ENCODE assay signal across 8 mouse cellular contexts in the genomic region with DNA sequence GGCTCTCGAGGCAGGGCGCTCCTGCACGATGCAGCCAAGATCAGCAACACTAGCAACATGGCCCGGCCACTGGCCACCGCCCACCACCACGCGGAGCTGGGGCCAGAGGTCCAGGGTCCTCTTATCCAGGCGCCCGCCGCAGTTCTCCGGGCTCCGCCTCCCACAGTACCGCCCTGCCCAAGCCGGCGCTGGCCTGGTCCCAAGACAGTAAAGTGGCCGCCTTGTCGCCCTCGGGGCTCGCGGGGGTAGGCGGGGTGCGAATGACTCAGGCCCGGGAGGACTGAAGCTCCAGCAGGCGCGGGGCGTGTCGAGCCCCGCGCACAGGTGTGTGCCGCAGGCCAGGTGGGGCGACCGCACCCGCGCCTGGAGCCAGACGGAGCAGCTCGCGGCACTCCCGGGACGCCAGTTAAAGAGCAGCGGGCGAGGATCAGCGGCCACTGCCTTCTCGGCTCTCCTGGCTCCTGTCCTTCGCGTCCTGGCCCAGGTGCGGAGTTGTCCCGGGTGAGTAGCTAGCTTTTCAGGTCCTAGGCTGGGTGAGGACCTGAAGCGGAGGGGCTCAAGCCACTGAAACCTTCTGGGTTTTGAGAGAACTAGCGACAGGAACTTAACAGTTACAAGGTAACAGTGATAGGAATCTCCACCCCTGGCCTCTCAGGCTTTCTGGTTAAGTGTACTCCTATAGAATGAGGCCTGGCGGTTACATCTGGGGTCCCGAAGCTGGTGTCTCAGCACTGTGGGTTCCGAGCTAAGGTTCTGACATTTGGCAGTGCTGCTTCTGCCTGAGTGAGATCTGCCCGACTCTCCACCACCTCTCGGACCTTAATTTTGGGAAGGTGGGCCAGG. TPM values are rescaled to one million over a fixed set of nuclear protein-coding genes. Genes with fewer than 3 reads are reported as not detected.
A peak's percentile ranks its signal among the peaks of the same experiment; 100 is the strongest.
DNase-seq lines count a peak whose midpoint lies in the region; ATAC-seq and TF ChIP-seq lines count a peak whose summit lies in the region.

A gene (minus strand): TSS at position 164 of the 843 bp plus-strand sequence.
A gene (plus strand): TSS at position 291 of the 843 bp plus-strand sequence.

- H3K27me3 ChIP-seq in forebrain, postnatal 0 days (ENCODE audit: insufficient read depth, low read length), result no peaks in the 10 kb centered on the region
- H3K27me3 ChIP-seq in hindbrain, embryonic 15.5 days, result peaks cover 6% of the 10 kb centered on the region; the same call in 1 of the 2 replicates
- H3K27me3 ChIP-seq in limb, embryonic 11.5 days (ENCODE audit: control insufficient read depth, insufficient read depth, low read length), result peaks cover 11% of the 10 kb centered on the region
- H3K27me3 ChIP-seq in stomach, postnatal 0 days (ENCODE audit: control insufficient read depth, insufficient read depth, low read length), result no peaks in the 10 kb centered on the region

- H3K27ac ChIP-seq in forebrain, postnatal 0 days (ENCODE audit: low read depth, low read length), result no peak within 1 kb of the TSS
- no peak within 1 kb of the TSS for H3K27ac ChIP-seq in hindbrain, embryonic 15.5 days (replicated peaks)
- no peak within 1 kb of the TSS for H3K27ac ChIP-seq in limb, embryonic 11.5 days (replicated peaks; ENCODE audit: low read depth, low read length)
- H3K27ac ChIP-seq in stomach, postnatal 0 days (replicated peaks), result peak within 1 kb of the TSS; percentile 77

- peak within 1 kb of the TSS; percentile 43 for H3K4me3 ChIP-seq in forebrain, postnatal 0 days (ENCODE audit: low read depth, low read length)
- peak within 1 kb of the TSS; percentile 45 for H3K4me3 ChIP-seq in hindbrain, embryonic 15.5 days
- H3K4me3 ChIP-seq in limb, embryonic 11.5 days (ENCODE audit: low read depth, low read length), result peak within 1 kb of the TSS; percentile 38
- peak within 1 kb of the TSS; percentile 39 for H3K4me3 ChIP-seq in stomach, postnatal 0 days (ENCODE audit: low read depth, low read length)

- 11% methylated on average over 54 of the region's 54 CpGs for WGBS in forebrain, postnatal 0 days
- 10% methylated on average over 54 of the region's 54 CpGs for WGBS in hindbrain, embryonic 15.5 days
- WGBS in limb, embryonic 11.5 days, result 9% methylated on average over 54 of the region's 54 CpGs
- 11% methylated on average over 44 of the region's 54 CpGs for WGBS in stomach, postnatal 0 days

- H3K4me1 ChIP-seq in forebrain, postnatal 0 days (ENCODE audit: insufficient read depth), result peaks cover 11% of the 10 kb centered on the region
- peaks cover 10% of the 10 kb centered on the region for H3K4me1 ChIP-seq in hindbrain, embryonic 15.5 days (replicated peaks)
- H3K4me1 ChIP-seq in limb, embryonic 11.5 days (ENCODE audit: control insufficient read depth, insufficient read depth, low read length), result peaks cover 8% of the 10 kb centered on the region; the same call in 1 of the 2 replicates
- 0 out of 2 replicates have a peak, but pooled peaks cover 4% of the 10 kb centered on the region for H3K4me1 ChIP-seq in stomach, postnatal 0 days (replicated peaks; ENCODE audit: control insufficient read depth, insufficient read depth)

- TF ChIP-seq EP300 in stomach, postnatal 0 days (optimal IDR thresholded peaks at IDR 0.05), result no peak

- peak within 1 kb of the TSS; percentile 89 for H3K4me2 ChIP-seq in forebrain, postnatal 0 days (ENCODE audit: low read depth)
- peak within 1 kb of the TSS; percentile 93 for H3K4me2 ChIP-seq in hindbrain, embryonic 15.5 days
- peak within 1 kb of the TSS; percentile 93 for H3K4me2 ChIP-seq in limb, embryonic 11.5 days (ENCODE audit: low read depth, severe bottlenecking)
- peak within 1 kb of the TSS; percentile 75 for H3K4me2 ChIP-seq in stomach, postnatal 0 days (replicated peaks; ENCODE audit: low read depth)

- DNase-seq in adrenal gland, adult 2 months, result peak; percentile 85
- DNase-seq in cerebellum, adult 18-20 months, result peak; percentile 35 to 48
- DNase-seq in forebrain, postnatal 0 days, result peak; percentile 42
- DNase-seq in limb, embryonic 11.5 days (ENCODE audit: low spot score), result peak; percentile 67
- peak; percentile 41 for DNase-seq in mesoderm, embryonic 11.5 days (ENCODE audit: low read depth, low spot score)
- DNase-seq in stomach, postnatal 0 days (ENCODE audit: low spot score), result peak; percentile 91

- ATAC-seq in forebrain, postnatal 0 days, result peak; percentile 61
- peak; percentile 80 for ATAC-seq in hindbrain, embryonic 15.5 days (ENCODE audit: low FRiP score, low read depth)
- ATAC-seq in limb, embryonic 11.5 days (ENCODE audit: insufficient number of reproducible peaks, low FRiP score, low TSS enrichment, low read depth), result peak; percentile 51; the same call in 1 of the 2 replicates
- peak; percentile 92 for ATAC-seq in stomach, postnatal 0 days (ENCODE audit: low FRiP score, low TSS enrichment)
- ATAC-seq in erythroid progenitor cell, adult 5-6 weeks (replicated peaks; ENCODE audit: low FRiP score, poor library complexity, severe bottlenecking), result no peak

- H3K9me3 ChIP-seq in forebrain, postnatal 0 days (ENCODE audit: low read length), result no peaks in the 10 kb centered on the region
- H3K9me3 ChIP-seq in hindbrain, embryonic 15.5 days, result no peaks in the 10 kb centered on the region
- no peaks in the 10 kb centered on the region for H3K9me3 ChIP-seq in limb, embryonic 11.5 days (ENCODE audit: control insufficient read depth, low read length)
- H3K9me3 ChIP-seq in stomach, postnatal 0 days (ENCODE audit: control insufficient read depth, low read length), result no peaks in the 10 kb centered on the region

- TF ChIP-seq CTCF in forebrain, postnatal 0 days (IDR thresholded peaks at IDR 0.05; ENCODE audit: low read depth), result no peak
- TF ChIP-seq CTCF in stomach, postnatal 0 days (IDR thresholded peaks at IDR 0.05; ENCODE audit: low read depth), result no peak

- H3K9ac ChIP-seq in forebrain, postnatal 0 days, result peak within 1 kb of the TSS; percentile 53
- peak within 1 kb of the TSS; percentile 32 for H3K9ac ChIP-seq in hindbrain, embryonic 15.5 days
- H3K9ac ChIP-seq in limb, embryonic 11.5 days (ENCODE audit: low read length), result peak within 1 kb of the TSS; percentile 41; the same call in 1 of the 2 replicates
- peak within 1 kb of the TSS; percentile 41; the same call in 1 of the 2 replicates for H3K9ac ChIP-seq in stomach, postnatal 0 days (ENCODE audit: low read length)

- no peaks in the 10 kb centered on the region for H3K36me3 ChIP-seq in forebrain, postnatal 0 days (ENCODE audit: insufficient read depth)
- H3K36me3 ChIP-seq in hindbrain, embryonic 15.5 days, result no peaks in the 10 kb centered on the region
- no peaks in the 10 kb centered on the region; the same call in 1 of the 2 replicates for H3K36me3 ChIP-seq in limb, embryonic 11.5 days (ENCODE audit: control insufficient read depth, insufficient read depth, low read length)
- H3K36me3 ChIP-seq in stomach, postnatal 0 days (ENCODE audit: control insufficient read depth, insufficient read depth, low read length), result no peaks in the 10 kb centered on the region

RNA-seq across cellular contexts. Expression of the first gene that starts in this region (rescaled TPM):
- 1 to 10 TPM; 1.8 to 3.2 TPM for total RNA-seq in adrenal gland, adult 2 months (2021)
- 1.1 TPM in 2 replicates for polyA plus RNA-seq in adrenal gland, adult 2 months (2012; rRNA removed)
- 0.71 and 0.92 TPM in 2 replicates for total RNA-seq in forebrain, postnatal 0 days (2014; rRNA removed)
- polyA plus RNA-seq in forebrain, postnatal 0 days (2015; fragmentation: Nextera tagmentation; extraction: Ambion mirVana), result 0.54 and 1.1 TPM in 2 replicates
- 1.8 TPM in 2 replicates for polyA plus RNA-seq in hindbrain, embryonic 15.5 days (2015; fragmentation: Nextera tagmentation; extraction: Ambion mirVana)
- polyA plus RNA-seq in limb, embryonic 11.5 days (2014; fragmentation: Nextera tagmentation; extraction: Ambion mirVana), result 1.2 and 1.3 TPM in 2 replicates
- 0.35 and 0.52 TPM in 2 replicates for polyA plus RNA-seq in stomach, postnatal 0 days (2015; fragmentation: Nextera tagmentation; extraction: Ambion mirVana)
- total RNA-seq in erythroid progenitor cell, adult 5-6 weeks (2015; ENCODE audit: low replicate concordance), result 0.42 and 3.2 TPM in 2 replicates
- 1.4 and 3.1 TPM in 2 replicates for total RNA-seq in erythroid progenitor cell, adult 5-6 weeks (2017; ENCODE audit: low replicate concordance)

RNA-seq across cellular contexts. Expression of the second gene that starts in this region (rescaled TPM):
- total RNA-seq in adrenal gland, adult 2 months (2021), result 10 to 100 TPM; 13.2 to 24.5 TPM
- polyA plus RNA-seq in adrenal gland, adult 2 months (2012; rRNA removed), result 5.5 and 9.7 TPM in 2 replicates
- 0.86 and 1.5 TPM in 2 replicates for total RNA-seq in forebrain, postnatal 0 days (2014; rRNA removed)
- 0.21 TPM in 2 replicates for polyA plus RNA-seq in forebrain, postnatal 0 days (2015; fragmentation: Nextera tagmentation; extraction: Ambion mirVana)
- polyA plus RNA-seq in hindbrain, embryonic 15.5 days (2015; fragmentation: Nextera tagmentation; extraction: Ambion mirVana), result 0.43 and 0.53 TPM in 2 replicates
- polyA plus RNA-seq in limb, embryonic 11.5 days (2014; fragmentation: Nextera tagmentation; extraction: Ambion mirVana), result not detected in 2 replicates
- 1.5 and 1.7 TPM in 2 replicates for polyA plus RNA-seq in stomach, postnatal 0 days (2015; fragmentation: Nextera tagmentation; extraction: Ambion mirVana)
- 4.3 and 8.4 TPM in 2 replicates for total RNA-seq in erythroid progenitor cell, adult 5-6 weeks (2015; ENCODE audit: low replicate concordance)
- total RNA-seq in erythroid progenitor cell, adult 5-6 weeks (2017; ENCODE audit: low replicate concordance), result 1.8 and 4.2 TPM in 2 replicates

Comparison
In these comparisons a context has a peak if more than half of its experiments do, and no peak if none do; other contexts are left out.
1. DNase-seq: peak in every context shown above with its lines; median percentile 91 in stomach, postnatal 0 days; 85 in adrenal gland, adult 2 months; 67 in limb, embryonic 11.5 days; 42 in forebrain, postnatal 0 days; 42 in cerebellum, adult 18-20 months; 41 in mesoderm, embryonic 11.5 days.